Mouse (Mus musculus) kidney, postnatal 14 days (tissue): ENCODE results near the gene Krt73.

Experiments used
- DNase-seq: peaks from one replicate; pipeline ENCODE4 v3.0.0; 2022; ENCODE audit warnings: mixed read lengths

Gene Krt73

DNA sequence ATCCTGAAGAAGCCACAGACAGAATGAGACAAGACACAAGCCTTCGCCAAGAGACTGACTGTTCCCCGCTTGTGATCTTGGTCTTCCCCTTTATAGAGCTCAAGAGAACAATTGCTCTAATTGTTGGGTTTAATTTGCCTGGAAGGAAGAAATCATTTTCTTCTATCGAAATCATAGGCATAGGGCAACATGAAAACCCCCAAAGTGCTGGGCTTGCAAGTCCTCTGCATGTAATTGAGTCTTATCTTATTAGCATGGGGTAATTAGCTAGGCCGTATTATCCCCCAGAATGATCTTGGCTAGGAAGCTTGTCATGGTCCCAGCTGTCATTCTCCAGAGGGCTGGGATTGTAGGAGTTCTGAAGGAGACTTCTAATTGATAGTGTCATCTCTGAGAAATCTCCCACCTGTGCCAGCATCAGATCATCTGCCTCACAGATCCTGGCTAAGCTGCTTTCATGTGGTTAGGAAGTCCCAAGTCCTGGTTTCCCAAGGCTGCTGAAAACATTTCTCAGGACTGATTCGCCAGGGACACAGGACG lies at the start of gene Krt73:
TSS of gene Krt73 (minus strand) at position 51 of the 540 bp plus-strand sequence.
- DNase-seq: no peak

GRCm38 (mm10) chr15:101850694-101851093 lies 48.5 kb upstream of the Krt73 start, which contains the start of gene Krt1:
Gene Krt1, minus strand, starts transcription at chr15:101850794.
- DNase-seq: no peak

DNA sequence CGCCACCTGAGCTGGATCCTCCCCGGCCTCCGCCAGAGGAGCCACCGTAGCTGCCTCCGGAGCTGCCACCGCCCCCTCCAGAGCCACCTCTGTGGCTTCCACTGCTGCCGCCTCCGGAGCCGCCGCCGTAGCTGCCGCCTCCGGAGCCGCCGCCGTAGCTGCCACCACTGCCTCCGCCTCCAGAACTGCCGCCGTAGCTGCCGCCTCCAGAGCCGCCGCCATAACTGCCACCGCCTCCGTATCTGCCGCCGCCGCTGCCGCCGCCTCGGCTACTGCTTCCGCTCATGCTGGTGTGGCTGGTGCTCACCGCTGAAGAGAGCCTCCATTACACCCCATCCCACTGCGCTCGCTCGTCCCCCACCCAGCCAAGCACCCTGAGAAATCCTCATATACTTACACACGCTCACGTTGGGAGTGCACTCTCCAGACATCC lies 43.8 kb upstream of the Krt73 start:
- peak; percentile 46 for DNase-seq

DNA sequence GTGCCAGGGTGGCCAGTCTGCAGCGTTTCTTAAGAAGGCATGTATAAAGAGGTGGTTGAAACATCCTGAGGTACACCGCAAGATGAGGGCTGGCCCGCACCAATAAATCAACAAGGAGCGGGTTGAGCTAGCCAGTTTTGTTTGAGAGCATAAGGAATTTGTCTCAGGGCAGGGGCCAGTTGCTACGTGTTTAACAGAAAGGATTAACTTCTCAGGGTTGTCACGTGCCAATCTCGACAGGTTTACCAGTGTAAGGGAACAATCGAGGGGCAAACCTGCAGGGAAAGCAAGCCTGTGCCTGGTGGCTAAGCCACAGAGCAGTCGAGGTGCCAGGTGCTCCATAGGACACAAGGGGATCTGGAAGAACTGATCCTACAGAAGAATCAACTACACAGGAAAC lies 41.0 kb upstream of the Krt73 start:
- DNase-seq: no peak

GRCm38 (mm10) chr15:101834784-101835328 lies 32.7 kb upstream of the Krt73 start:
- no peak for DNase-seq

DNA sequence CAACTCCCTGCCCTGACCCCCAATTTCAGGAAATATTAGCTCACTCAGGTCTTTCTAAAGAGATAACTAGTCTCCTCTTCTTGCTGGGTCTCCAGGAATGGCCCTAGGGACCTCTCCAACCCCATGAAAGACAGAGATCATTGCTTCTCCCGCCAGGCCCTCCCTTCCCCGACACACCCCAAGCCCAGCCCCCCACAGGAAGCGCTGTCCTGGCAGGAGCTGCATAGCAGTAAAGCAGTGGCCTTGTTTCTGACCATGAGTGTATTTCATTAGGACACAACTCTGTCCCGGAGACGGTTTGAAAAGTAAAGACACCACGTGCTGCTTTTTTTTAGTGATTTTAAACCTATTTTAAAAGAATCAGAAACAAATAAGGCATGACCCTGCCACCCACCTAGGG lies 31.0 kb upstream of the Krt73 start:
- DNase-seq: no peak

DNA sequence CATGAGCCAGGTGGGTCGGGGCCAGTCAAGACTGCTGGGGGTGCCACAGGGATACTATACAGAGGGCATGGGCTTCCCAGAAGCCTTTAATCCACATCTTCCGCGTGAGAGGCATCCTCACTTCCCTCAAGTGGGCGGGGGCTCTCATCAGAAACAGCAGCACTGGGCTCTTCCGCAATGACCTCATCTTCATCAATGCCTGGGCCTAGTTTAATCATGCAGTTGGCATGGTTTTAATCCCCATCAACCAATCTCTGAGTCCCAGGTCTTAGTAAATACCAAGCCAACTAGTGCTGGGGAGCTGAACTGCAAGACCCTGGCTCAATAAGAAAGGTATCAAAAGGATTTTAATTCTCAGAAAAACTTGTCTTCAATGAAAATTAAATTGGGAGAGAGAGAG lies 27.3 kb upstream of the Krt73 start:
- DNase-seq: no peak

DNA sequence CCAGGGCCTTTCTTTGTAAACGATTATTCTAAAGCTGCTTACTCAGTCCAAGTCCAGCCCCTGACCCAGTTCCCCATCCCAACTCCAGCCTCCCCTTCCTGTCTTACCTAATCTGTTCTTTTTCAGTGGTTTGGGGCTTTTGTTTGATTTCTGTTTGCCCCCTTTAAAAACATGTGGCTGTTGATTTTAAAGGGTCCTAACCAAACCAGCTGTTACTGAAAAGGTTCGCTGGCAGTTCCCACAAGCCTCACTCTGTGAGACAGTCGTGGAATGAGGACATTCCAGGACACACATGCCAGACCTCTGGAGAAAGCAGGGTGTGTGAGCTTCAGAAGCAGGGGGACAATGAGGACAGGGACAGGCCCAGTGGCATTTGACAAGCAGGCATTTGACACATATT lies 19.6 kb upstream of the Krt73 start:
- no peak for DNase-seq

- no peak for DNase-seq
Observed at GRCm38 (mm10) chr15:101817875-101818274, 15.7 kb upstream of the Krt73 start, which contains the start of gene Krt2. Gene Krt2, minus strand, starts transcription at chr15:101818169.

DNA sequence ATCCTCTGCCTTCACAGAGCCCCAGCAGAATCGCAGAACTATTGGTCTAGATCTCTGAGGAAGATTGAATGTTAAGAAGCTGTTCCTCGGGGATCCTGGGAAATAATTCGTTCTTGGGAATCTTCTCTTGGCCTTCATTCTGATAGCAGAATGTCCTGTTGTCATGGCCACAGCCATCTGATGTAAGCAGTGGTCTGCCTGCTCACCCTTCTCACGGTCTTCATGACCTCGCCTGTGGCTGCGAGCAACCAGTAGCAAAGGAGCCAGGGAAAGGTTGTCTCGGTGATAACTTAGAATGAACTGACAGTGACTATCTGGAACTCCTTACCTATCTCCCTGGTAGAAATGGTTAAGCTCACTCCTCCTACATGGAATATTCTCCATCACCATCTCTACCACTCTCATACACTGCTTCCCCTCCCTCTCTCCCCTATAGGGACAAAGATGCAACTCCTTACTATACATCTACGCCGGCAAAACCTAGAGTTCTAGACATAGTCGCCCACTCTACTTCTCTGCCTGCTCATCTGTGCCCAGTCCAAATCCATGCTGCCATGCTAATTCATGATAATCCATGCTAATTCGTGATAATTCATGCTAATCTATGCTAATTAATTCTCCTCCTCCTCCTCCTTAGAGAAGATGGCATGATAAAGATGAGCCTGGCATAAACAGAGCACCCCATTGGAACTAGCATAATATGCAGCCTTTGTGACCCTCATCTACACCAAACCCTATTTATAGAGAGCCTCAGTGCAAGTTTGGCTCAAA lies 1.1 kb upstream of the Krt73 start:
- DNase-seq: no peak

- no peak for DNase-seq
Observed at GRCm38 (mm10) chr15:101790867-101791266, 11.3 kb downstream of the Krt73 start.

- no peak for DNase-seq
Observed at GRCm38 (mm10) chr15:101786360-101786759, 15.8 kb downstream of the Krt73 start, which contains the start of gene Krt72. Gene Krt72, minus strand, starts transcription at chr15:101786460.

DNA sequence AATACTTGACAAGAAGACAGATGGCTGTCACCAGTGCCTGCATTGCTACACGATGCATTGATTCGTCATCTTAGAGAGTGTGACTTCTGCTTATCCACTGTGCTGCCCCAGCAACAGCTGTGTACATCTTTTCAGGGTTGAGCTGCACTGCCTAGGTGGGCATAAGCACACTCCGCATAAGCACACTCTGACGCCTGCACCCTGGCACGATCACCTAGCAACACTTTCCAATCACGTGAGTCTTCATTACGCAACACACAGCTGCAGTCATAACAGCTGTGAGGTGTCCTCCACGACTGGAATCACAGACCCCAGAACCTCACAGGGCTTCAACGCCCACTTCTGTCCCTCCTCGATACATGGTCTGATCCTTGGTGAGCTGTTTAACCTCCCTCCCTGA lies 28.7 kb downstream of the Krt73 start:
- DNase-seq: no peak

GRCm38 (mm10) chr15:101772711-101773081 lies 29.4 kb downstream of the Krt73 start:
- DNase-seq: peak; percentile 87

GRCm38 (mm10) chr15:101772080-101772710 lies 30.0 kb downstream of the Krt73 start:
- peak; percentile 10 for DNase-seq

GRCm38 (mm10) chr15:101770226-101770625 lies 31.9 kb downstream of the Krt73 start:
- DNase-seq: no peak
